Mouse (Mus musculus): ENCODE measurements at regions not wholly inside any gene's neighbourhood (a gene's known extent, or its start where the extent isn't known, plus 50 kb on each side); places are given as distances from the start of the nearest gene placed in this dataset.

GRCm38 (mm10) chr4:47622851-47623743 is 148.6 kb downstream of the Sec61b start:
- DNase-seq (ENCODE audit: low read depth), result peak; percentile 18

DNA sequence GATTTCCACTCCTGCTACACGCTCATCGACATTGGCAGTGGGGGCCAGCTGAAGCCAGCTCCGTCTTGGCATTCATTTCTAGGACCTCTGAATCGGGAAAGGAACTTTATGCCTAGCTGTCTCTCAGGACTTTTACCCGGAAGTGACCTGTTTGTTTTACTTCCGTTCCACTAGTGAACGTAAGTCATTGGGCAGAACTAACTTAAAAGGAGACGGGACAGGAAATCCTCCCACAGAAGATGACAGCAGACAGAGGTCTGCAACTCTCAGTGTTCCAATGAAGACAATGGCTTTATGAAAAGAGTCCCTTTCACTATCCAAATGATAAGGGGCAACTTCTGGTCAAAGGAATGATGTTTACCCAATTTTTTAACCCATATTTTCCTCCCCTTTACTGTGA is 155.5 kb downstream of the Sec61b start:
- DNase-seq (ENCODE audit: low read depth), result no peak

GRCm38 (mm10) chr4:47630427-47630826 is 156.0 kb downstream of the Sec61b start:
- DNase-seq (ENCODE audit: low read depth), result no peak

DNA sequence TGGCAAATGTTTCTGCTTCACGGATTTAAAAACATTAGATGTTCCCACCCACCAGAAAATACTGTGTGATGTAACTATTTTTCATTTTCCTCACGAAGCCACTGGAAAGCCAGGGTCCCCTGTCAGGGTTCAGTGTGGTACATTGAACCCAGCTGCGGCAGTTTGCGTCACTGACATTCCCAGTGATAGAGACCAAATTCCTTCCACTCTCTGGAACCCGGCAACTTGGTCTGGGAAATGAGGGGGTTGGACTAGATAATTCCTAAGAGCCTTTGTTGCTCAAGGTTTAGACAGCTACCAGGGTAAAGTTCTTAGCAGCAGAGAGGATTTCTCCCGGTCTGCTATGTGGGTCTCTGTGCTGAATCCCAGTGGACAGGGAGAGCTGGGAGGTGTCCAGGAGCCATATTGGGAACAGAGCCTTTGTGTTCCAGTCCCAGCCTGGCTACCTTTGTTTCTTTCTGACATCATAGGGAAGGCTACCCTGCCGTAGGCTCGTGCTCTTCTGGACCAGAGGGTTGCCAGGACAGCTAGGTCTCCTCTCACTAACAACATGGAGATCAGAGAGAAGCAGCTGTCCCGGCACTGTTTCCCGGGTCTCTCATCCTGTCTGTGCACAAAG is 164.5 kb downstream of the Sec61b start:
- DNase-seq (ENCODE audit: low read depth), result no peak

DNA sequence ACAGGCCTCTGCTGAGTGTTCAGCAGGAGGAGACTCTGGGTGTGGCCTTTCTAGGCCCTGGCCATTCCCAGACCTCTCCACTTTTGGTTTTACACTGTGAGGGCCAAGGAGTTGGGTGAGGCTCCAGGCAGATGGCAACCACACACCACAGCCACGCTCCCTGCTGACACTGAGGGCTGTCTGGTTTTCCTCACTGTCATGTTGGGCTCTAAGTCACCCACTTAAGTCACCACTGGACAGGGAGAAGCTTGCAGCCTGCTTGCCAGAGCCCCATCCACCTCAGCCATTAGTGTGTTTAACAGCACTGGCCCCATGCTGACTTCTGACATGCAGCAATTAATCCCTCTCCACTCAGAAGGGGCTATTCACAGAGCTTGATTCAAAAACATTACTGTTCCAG is 170.6 kb downstream of the Sec61b start:
- no peak for DNase-seq (ENCODE audit: low read depth)

GRCm38 (mm10) chr4:47648701-47649100 is 174.2 kb downstream of the Sec61b start:
- no peak for DNase-seq (ENCODE audit: low read depth)

DNA sequence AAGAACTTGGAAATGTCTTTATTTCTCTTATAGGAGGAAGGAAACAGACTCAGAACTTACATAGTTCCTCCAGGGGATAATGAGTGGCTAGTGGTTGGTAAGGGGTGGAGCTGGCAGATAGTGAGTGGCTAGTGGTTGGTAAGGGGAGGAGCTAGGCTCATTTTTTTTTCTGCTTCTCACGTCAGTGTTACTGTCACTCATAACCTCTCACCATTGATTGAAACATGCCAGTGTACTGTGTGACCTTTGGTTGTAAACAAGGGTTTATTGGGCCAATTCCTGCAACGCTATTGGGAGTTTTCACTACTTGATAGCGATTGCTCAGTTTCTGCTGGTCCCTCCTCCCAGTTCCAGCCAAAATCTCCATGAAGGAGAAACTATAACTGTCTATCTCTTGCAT is 175.5 kb downstream of the Sec61b start:
- no peak for DNase-seq (ENCODE audit: low read depth)

GRCm38 (mm10) chr4:47651521-47651920 is 177.1 kb downstream of the Sec61b start:
- no peak for DNase-seq (ENCODE audit: low read depth)

GRCm38 (mm10) chr4:47653143-47653542 is 178.7 kb downstream of the Sec61b start:
- no peak for DNase-seq (ENCODE audit: low read depth)

- no peak for DNase-seq (ENCODE audit: low read depth)
Observed at GRCm38 (mm10) chr4:47669519-47669918, 195.1 kb downstream of the Sec61b start.

GRCm38 (mm10) chr4:47670476-47670875 is 196.0 kb downstream of the Sec61b start:
- no peak for DNase-seq (ENCODE audit: low read depth)

DNA sequence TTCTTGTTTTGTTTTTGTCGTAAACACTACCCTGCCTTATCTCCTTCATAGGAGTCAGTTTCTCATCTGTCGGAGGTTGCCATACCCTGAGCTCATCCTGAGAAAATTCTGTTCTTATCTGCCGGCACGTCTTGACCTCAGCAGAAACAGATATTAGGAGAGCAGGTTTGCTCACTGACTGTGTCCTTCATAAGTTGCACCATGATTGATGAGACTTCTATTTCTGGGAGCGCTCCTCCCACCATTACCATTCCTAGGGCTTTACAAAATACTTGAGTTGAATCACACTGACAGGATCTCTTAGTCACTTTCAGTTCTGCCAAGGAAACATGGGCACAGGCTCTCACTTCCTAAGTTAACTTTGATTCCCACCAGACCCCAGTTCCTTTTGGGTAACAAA is 196.9 kb downstream of the Sec61b start:
- DNase-seq (ENCODE audit: low read depth), result no peak

DNA sequence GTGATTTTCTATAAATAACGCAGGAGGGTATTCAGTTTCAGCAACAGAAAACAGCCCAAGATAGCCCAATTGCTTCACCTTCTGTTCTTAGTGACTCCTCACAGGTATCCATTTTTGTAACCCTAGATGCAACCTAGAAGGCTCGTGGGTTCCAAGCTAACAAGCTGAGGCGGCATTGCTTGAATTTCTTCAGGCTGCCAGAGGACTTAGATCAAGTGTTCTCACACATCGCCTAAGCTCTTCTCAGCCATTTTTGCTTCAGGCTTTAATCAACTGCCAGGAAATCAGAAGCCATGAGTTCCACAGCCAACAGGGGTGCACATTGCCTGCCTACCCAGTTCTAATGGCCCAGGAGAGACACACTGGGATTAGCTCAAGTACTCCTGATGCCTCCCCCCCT is 206.7 kb downstream of the Sec61b start:
- no peak for DNase-seq (ENCODE audit: low read depth)

DNA sequence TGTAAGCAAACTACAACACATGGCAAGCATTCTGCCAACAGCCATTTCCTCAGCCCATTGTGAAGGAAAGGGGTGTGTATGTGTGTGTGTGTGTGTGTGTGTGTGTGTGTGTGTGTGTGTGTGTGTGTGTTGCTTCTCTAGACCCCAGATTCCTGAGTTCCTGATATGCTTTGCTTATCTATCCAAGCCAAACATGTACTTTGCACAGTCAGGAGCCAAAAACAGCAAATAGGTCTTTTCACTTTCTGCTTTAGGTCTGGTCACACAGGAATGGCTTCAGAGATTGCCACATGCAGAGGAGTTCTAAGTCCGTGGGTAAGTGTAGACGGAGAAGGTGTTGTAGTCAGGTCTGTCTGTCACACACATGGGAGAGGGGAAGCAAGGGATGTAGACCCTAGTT is 216.7 kb downstream of the Sec61b start:
- no peak for DNase-seq (ENCODE audit: low read depth)

DNA sequence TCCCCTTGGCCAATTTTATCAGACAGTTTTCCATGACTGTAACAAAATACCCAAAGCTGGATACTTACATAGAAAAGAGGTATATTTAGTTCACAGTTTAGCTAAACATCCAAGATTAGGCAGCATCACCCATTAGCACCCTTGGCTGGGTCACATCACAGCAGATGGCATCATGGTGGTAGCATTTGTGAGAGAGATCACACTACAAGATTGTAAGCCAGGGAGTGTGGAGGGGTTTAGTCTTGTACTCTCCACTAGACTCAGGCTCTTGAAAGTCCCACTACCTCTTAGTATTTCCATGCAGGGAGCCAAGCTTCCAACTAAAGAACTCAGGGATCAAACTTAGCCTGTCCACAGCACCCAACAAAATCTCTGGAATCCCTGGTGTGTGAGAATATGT is 218.2 kb downstream of the Sec61b start:
- DNase-seq (ENCODE audit: low read depth), result no peak

DNA sequence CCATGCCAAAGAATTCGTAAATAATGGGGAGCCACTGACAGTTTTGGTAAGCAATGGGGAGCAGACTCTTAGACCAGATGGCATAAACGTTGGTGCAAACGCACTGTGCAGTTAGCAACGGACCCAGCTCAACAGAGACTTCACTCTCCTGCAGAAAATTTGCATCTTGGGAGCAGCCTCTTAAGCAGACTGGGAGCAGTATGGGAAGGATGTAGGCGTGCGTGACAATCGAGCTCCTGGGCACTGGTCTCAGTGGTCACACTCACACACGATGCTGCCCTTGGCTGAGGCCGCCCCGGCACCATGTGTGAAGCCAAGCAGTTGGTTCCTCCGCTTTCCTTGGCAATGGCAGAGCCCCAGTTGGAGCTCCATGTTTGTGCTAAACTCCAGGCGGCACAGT is 218.8 kb downstream of the Sec61b start:
- DNase-seq (ENCODE audit: low read depth), result no peak

- DNase-seq (ENCODE audit: low read depth), result no peak
Observed at GRCm38 (mm10) chr4:47697071-47697470, 222.6 kb downstream of the Sec61b start.

DNA sequence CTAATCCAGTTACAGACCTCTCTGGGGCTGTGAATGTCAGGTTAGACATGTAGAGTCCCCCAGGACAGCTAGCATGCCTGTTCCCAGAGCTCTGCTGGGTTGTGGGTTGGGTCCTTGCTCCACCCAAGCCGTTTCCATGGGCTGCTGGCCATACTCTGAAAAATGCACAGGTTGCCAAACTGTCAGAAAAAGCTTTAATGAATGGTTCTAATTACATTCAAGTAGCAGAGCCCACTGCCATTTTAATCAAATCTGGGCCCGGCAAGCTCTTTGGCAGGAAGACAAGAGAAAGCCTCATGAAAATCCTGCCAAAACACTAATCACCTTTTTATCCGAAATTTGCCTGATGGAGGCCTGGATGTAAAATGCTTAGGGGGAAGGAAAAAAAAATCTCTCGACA is 224.1 kb downstream of the Sec61b start:
- no peak for DNase-seq (ENCODE audit: low read depth)

GRCm38 (mm10) chr4:47698926-47699325 is 224.5 kb downstream of the Sec61b start:
- DNase-seq (ENCODE audit: low read depth), result no peak

GRCm38 (mm10) chr4:47703501-47703900 is 229.0 kb downstream of the Sec61b start:
- DNase-seq (ENCODE audit: low read depth), result no peak

- DNase-seq (ENCODE audit: low read depth), result no peak
Observed at GRCm38 (mm10) chr4:47704607-47705006, 230.1 kb downstream of the Sec61b start.

DNA sequence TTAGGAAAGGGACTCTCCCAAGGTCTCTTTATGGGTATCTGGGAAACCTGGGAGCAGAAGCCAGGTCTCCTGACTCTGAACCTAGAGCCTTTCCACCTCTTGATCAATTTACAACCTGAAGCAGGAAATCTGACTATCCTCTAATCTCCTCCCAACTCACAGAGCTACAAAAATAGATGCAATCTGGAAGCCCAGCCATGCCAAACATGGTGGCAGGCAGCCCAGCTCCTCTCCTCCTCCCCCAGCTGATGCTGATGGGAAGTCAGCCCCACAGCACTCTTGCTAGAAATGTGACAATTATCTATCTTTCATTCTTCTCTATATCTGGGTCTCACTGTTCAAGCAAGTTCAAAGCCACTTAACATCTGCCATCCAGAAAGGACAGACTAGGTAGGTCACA is 233.5 kb downstream of the Sec61b start:
- no peak for DNase-seq (ENCODE audit: low read depth)

GRCm38 (mm10) chr4:47713387-47713786 is 238.9 kb downstream of the Sec61b start:
- DNase-seq (ENCODE audit: low read depth), result no peak

Data from fibroblast of lung, adult 2 months (primary cell).